Mouse (Mus musculus): Measurements from ENCODE around the gene Egfl8.

DNA sequence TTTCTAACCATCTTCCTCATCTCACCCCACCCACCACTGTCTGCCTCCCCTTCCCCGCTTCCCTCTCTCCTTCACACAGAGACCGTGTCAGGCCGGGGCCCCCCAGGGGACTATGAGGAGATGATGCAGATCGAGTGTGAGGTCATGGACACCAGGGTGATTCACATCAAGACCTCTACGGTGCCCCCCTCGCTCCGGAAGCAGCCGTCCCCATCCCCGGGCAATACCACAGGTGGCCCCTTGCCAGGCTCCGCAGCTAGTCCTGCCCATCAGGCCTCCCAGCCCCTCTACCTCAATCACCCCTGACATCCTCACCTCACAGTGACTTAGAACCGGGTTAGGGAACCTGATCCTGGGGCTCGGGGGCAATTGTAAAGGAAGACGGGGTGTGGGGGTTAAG lies 38.6 kb upstream of the Egfl8 start:
- no peak for TF ChIP-seq TAL1 (IDR thresholded peaks at IDR 0.05; ENCODE audit: low read length)
- no peak for TF ChIP-seq GATA1 (IDR thresholded peaks at IDR 0.05; ENCODE audit: low read length)
